Mouse (Mus musculus): Measurements from ENCODE around the gene Mrpl43.

The Mrpl43 gene

GRCm38 (mm10) chr19:44982477-44983115 lies 23.6 kb downstream of the Mrpl43 start:
- in situ Hi-C loops (cut with MboI; ENCODE audit: low sequenced_read_pairs), result no loop called here

GRCm38 (mm10) chr19:44980787-44981186 lies 25.5 kb downstream of the Mrpl43 start:
- in situ Hi-C loops (cut with MboI; ENCODE audit: low sequenced_read_pairs), result no loop called here

GRCm38 (mm10) chr19:44977148-44977547 lies 29.1 kb downstream of the Mrpl43 start:
- in situ Hi-C loops (cut with MboI; ENCODE audit: low sequenced_read_pairs), result no loop called here

- in situ Hi-C loops (cut with MboI; ENCODE audit: low sequenced_read_pairs), result no loop called here
These were observed 29.6 kb downstream of the Mrpl43 start for GRCm38 (mm10) chr19:44976636-44977035.

- in situ Hi-C loops (cut with MboI; ENCODE audit: low sequenced_read_pairs), result no loop called here
These were observed 37.9 kb downstream of the Mrpl43 start for GRCm38 (mm10) chr19:44968329-44968728.

GRCm38 (mm10) chr19:44965978-44966377 lies 40.3 kb downstream of the Mrpl43 start:
- in situ Hi-C loops (cut with MboI; ENCODE audit: low sequenced_read_pairs), result no loop called here

GRCm38 (mm10) chr19:44959633-44960032 lies 46.6 kb downstream of the Mrpl43 start:
- in situ Hi-C loops (cut with MboI; ENCODE audit: low sequenced_read_pairs), result no loop called here
